Mouse (Mus musculus): ENCODE measurements around the gene Tspan9. TPM values are rescaled to one million over a fixed set of nuclear protein-coding genes. Genes with fewer than 3 reads are reported as not detected.

The Tspan9 gene
- polyA plus RNA-seq, 1 experiment from 2014 or later: 32.7 TPM

- Histone ChIP-seq H3K4me3 (no peak overlapping the region), H3K27ac (no peak overlapping the region), H3K4me2 (no peak overlapping the region), H3K9me3 (no peaks in the 10 kb centered on the region), H3K36me3 (no peaks in the 10 kb centered on the region), H3K4me1 (replicated peaks) (peaks cover 44% of the 10 kb centered on the region), H3K27me3 (0 out of 2 replicates have a peak, but pooled peaks cover 12% of the 10 kb centered on the region), H3K9ac (no peak overlapping the region)
- ATAC-seq (ENCODE audit: low FRiP score): no peak
- 88% methylated on average over 5 of the region's 5 CpGs for WGBS
Measured at GRCm38 (mm10) chr6:127971931-127972330, 171.5 kb downstream of the Tspan9 start.

- no peak for ATAC-seq (ENCODE audit: low FRiP score)
- Histone ChIP-seq H3K9me3 (no peaks in the 10 kb centered on the region), H3K4me3 (no peak overlapping the region), H3K27me3 (0 out of 2 replicates have a peak, but pooled peaks cover 5% of the 10 kb centered on the region), H3K27ac (no peak overlapping the region), H3K4me2 (no peak overlapping the region), H3K9ac (no peak overlapping the region), H3K4me1 (replicated peaks) (peaks cover 47% of the 10 kb centered on the region), H3K36me3 (no peaks in the 10 kb centered on the region)
- 55% methylated on average over 5 of the region's 5 CpGs for WGBS
Measured at GRCm38 (mm10) chr6:127970848-127971247, 172.5 kb downstream of the Tspan9 start.

- WGBS: 5% methylated on average over 7 of the region's 7 CpGs
Measured at GRCm38 (mm10) chr6:127970120-127970519, 173.3 kb downstream of the Tspan9 start.

GRCm38 (mm10) chr6:127969709-127970108, 173.7 kb downstream of the Tspan9 start:
- no peak for ATAC-seq (ENCODE audit: low FRiP score)

More at GRCm38 (mm10) chr6:127970120-127970519, 173.3 kb downstream of the Tspan9 start:
- Histone ChIP-seq H3K27ac (no peak overlapping the region), H3K27me3 (0 out of 2 replicates have a peak, but pooled peaks cover 5% of the 10 kb centered on the region), H3K9ac (no peak overlapping the region), H3K4me2 (no peak overlapping the region), H3K4me1 (replicated peaks) (peaks cover 48% of the 10 kb centered on the region), H3K4me3 (no peak overlapping the region), H3K36me3 (no peaks in the 10 kb centered on the region), H3K9me3 (no peaks in the 10 kb centered on the region)
- peak; percentile 41; the same call in 1 of the 2 replicates for ATAC-seq (ENCODE audit: low FRiP score)

GRCm38 (mm10) chr6:127965497-127965896, 177.9 kb downstream of the Tspan9 start:
- peaks cover 19% of the 10 kb centered on the region for H3K36me3 ChIP-seq
- no peak overlapping the region for H3K27ac ChIP-seq
- H3K27me3 ChIP-seq: no peaks in the 10 kb centered on the region
- peak; percentile 33; the same call in 1 of the 2 replicates for ATAC-seq (ENCODE audit: low FRiP score)
- no peak overlapping the region for H3K4me3 ChIP-seq
- no peaks in the 10 kb centered on the region for H3K9me3 ChIP-seq
- 40% methylated on average over 8 of the region's 8 CpGs for WGBS
- peaks cover 22% of the 10 kb centered on the region for H3K4me1 ChIP-seq (replicated peaks)
- no peak overlapping the region for H3K9ac ChIP-seq
- no peak overlapping the region for H3K4me2 ChIP-seq

More at GRCm38 (mm10) chr6:127969709-127970108, 173.7 kb downstream of the Tspan9 start:
- no peak overlapping the region for H3K27ac ChIP-seq
- H3K36me3 ChIP-seq: no peaks in the 10 kb centered on the region
- no peak overlapping the region for H3K4me2 ChIP-seq
- 0 out of 2 replicates have a peak, but pooled peaks cover 5% of the 10 kb centered on the region for H3K27me3 ChIP-seq
- WGBS: 57% methylated on average over 7 of the region's 7 CpGs
- H3K9ac ChIP-seq: no peak overlapping the region
- H3K9me3 ChIP-seq: no peaks in the 10 kb centered on the region
- peaks cover 44% of the 10 kb centered on the region for H3K4me1 ChIP-seq (replicated peaks)
- H3K4me3 ChIP-seq: no peak overlapping the region

- ATAC-seq (ENCODE audit: low FRiP score): no peak
- no peaks in the 10 kb centered on the region for H3K27me3 ChIP-seq
- H3K9me3 ChIP-seq: no peaks in the 10 kb centered on the region
- no peak overlapping the region for H3K9ac ChIP-seq
- H3K4me2 ChIP-seq: no peak overlapping the region
- H3K36me3 ChIP-seq: peaks cover 19% of the 10 kb centered on the region
- H3K4me1 ChIP-seq (replicated peaks): no peaks in the 10 kb centered on the region
- WGBS: 96% methylated on average over 1 of the region's 1 CpGs
- no peak overlapping the region for H3K4me3 ChIP-seq
- H3K27ac ChIP-seq: no peak overlapping the region
Measured at GRCm38 (mm10) chr6:127960203-127960602, 183.2 kb downstream of the Tspan9 start.

GRCm38 (mm10) chr6:127956172-127956571, 187.2 kb downstream of the Tspan9 start:
- H3K27me3 ChIP-seq: no peaks in the 10 kb centered on the region
- no peak overlapping the region for H3K9ac ChIP-seq
- no peaks in the 10 kb centered on the region for H3K4me1 ChIP-seq (replicated peaks)
- no peak overlapping the region for H3K4me3 ChIP-seq
- no peak overlapping the region for H3K27ac ChIP-seq
- no peak for ATAC-seq (ENCODE audit: low FRiP score)
- H3K4me2 ChIP-seq: no peak overlapping the region
- no peaks in the 10 kb centered on the region for H3K9me3 ChIP-seq
- 89% methylated on average over 5 of the region's 5 CpGs for WGBS
- H3K36me3 ChIP-seq: no peaks in the 10 kb centered on the region

- no peak overlapping the region for H3K4me2 ChIP-seq
- no peaks in the 10 kb centered on the region for H3K36me3 ChIP-seq
- H3K9me3 ChIP-seq: no peaks in the 10 kb centered on the region
- ATAC-seq (ENCODE audit: low FRiP score): no peak
- no peak overlapping the region for H3K4me3 ChIP-seq
- no peaks in the 10 kb centered on the region for H3K4me1 ChIP-seq (replicated peaks)
- no peaks in the 10 kb centered on the region for H3K27me3 ChIP-seq
- 88% methylated on average over 4 of the region's 4 CpGs for WGBS
- no peak overlapping the region for H3K9ac ChIP-seq
- no peak overlapping the region for H3K27ac ChIP-seq
Measured at GRCm38 (mm10) chr6:127953071-127953470, 190.3 kb downstream of the Tspan9 start.

- no peak for ATAC-seq (ENCODE audit: low FRiP score)
- no peaks in the 10 kb centered on the region for H3K4me1 ChIP-seq (replicated peaks)
- H3K27ac ChIP-seq: no peak overlapping the region
- 90% methylated on average over 7 of the region's 7 CpGs for WGBS
- H3K4me3 ChIP-seq: no peak overlapping the region
- H3K27me3 ChIP-seq: no peaks in the 10 kb centered on the region
- H3K9me3 ChIP-seq: no peaks in the 10 kb centered on the region
- H3K9ac ChIP-seq: no peak overlapping the region
- no peak overlapping the region for H3K4me2 ChIP-seq
- no peaks in the 10 kb centered on the region for H3K36me3 ChIP-seq
Measured at GRCm38 (mm10) chr6:127949885-127950284, 193.5 kb downstream of the Tspan9 start.

GRCm38 (mm10) chr6:127948656-127949055, 194.7 kb downstream of the Tspan9 start:
- 86% methylated on average over 9 of the region's 9 CpGs for WGBS
- Histone ChIP-seq H3K27ac (no peak overlapping the region), H3K4me3 (no peak overlapping the region), H3K36me3 (no peaks in the 10 kb centered on the region; the same call in 1 of the 2 replicates), H3K4me1 (replicated peaks) (no peaks in the 10 kb centered on the region), H3K9ac (no peak overlapping the region), H3K4me2 (no peak overlapping the region), H3K9me3 (no peaks in the 10 kb centered on the region), H3K27me3 (no peaks in the 10 kb centered on the region)
- no peak for ATAC-seq (ENCODE audit: low FRiP score)

GRCm38 (mm10) chr6:127945725-127946124, 197.7 kb downstream of the Tspan9 start:
- WGBS: 60% methylated on average over 9 of the region's 9 CpGs
- ATAC-seq (ENCODE audit: low FRiP score): peak; percentile 86

GRCm38 (mm10) chr6:127942421-127942820, 201.0 kb downstream of the Tspan9 start:
- no peak for ATAC-seq (ENCODE audit: low FRiP score)

More at GRCm38 (mm10) chr6:127945725-127946124, 197.7 kb downstream of the Tspan9 start:
- Histone ChIP-seq H3K9ac (no peak overlapping the region), H3K4me2 (no peak overlapping the region), H3K4me3 (no peak overlapping the region), H3K9me3 (no peaks in the 10 kb centered on the region), H3K4me1 (replicated peaks) (no peaks in the 10 kb centered on the region), H3K27me3 (no peaks in the 10 kb centered on the region), H3K27ac (no peak overlapping the region), H3K36me3 (peaks cover 3% of the 10 kb centered on the region; the same call in 1 of the 2 replicates)

GRCm38 (mm10) chr6:127935105-127935504, 208.3 kb downstream of the Tspan9 start:
- 87% methylated on average over 3 of the region's 3 CpGs for WGBS

More at GRCm38 (mm10) chr6:127942421-127942820, 201.0 kb downstream of the Tspan9 start:
- H3K36me3 ChIP-seq: peaks cover 7% of the 10 kb centered on the region; the same call in 1 of the 2 replicates
- H3K9me3 ChIP-seq: no peaks in the 10 kb centered on the region
- no peaks in the 10 kb centered on the region for H3K4me1 ChIP-seq (replicated peaks)
- H3K4me2 ChIP-seq: no peak overlapping the region
- H3K27me3 ChIP-seq: no peaks in the 10 kb centered on the region
- no peak overlapping the region for H3K4me3 ChIP-seq
- H3K9ac ChIP-seq: no peak overlapping the region
- 85% methylated on average over 8 of the region's 8 CpGs for WGBS
- H3K27ac ChIP-seq: no peak overlapping the region

More at GRCm38 (mm10) chr6:127935105-127935504, 208.3 kb downstream of the Tspan9 start:
- no peaks in the 10 kb centered on the region for H3K27me3 ChIP-seq
- ATAC-seq (ENCODE audit: low FRiP score): no peak
- H3K9ac ChIP-seq: no peak overlapping the region
- H3K36me3 ChIP-seq: peaks cover 7% of the 10 kb centered on the region; the same call in 1 of the 2 replicates
- no peak overlapping the region for H3K4me3 ChIP-seq
- peaks cover 22% of the 10 kb centered on the region; the same call in 1 of the 2 replicates for H3K4me1 ChIP-seq (replicated peaks)
- no peaks in the 10 kb centered on the region for H3K9me3 ChIP-seq
- H3K4me2 ChIP-seq: no peak overlapping the region
- no peak overlapping the region for H3K27ac ChIP-seq
